Mouse (Mus musculus): ENCODE data around the gene Nkx2-1. TPM values are rescaled to one million over a fixed set of nuclear protein-coding genes. Genes with fewer than 3 reads are reported as not detected.
"Not testable (repeated sequence)": the region's sequence is repeated elsewhere in the genome, so short reads cannot be mapped to it uniquely, and the experiment has no call there.

The Nkx2-1 gene
- polyA plus RNA-seq, 1 experiment from 2014 or later = 0.11 TPM

GRCm38 (mm10) chr12:56528034-56528570 lies 8.6 kb downstream of the Nkx2-1 start:
- Histone ChIP-seq H3K9ac (ENCODE audit: low read depth, low read length) (no peak overlapping the region), H3K4me3 (ENCODE audit: low read depth, low read length) (no peak overlapping the region), H3K27me3 (ENCODE audit: control insufficient read depth, insufficient read depth, low read length) (peaks cover 91% of the 10 kb centered on the region), H3K9me3 (ENCODE audit: control insufficient read depth, low read length) (no peaks in the 10 kb centered on the region), H3K36me3 (ENCODE audit: control insufficient read depth, insufficient read depth, low read length) (no peaks in the 10 kb centered on the region), H3K27ac (ENCODE audit: low read depth, low read length) (no peak overlapping the region), H3K4me2 (replicated peaks; ENCODE audit: low read depth, low read length) (no peak overlapping the region), H3K4me1 (replicated peaks; ENCODE audit: control insufficient read depth, insufficient read depth, low read length) (no peaks in the 10 kb centered on the region)
- ATAC-seq (ENCODE audit: low FRiP score) (no peak), DNase-seq (ENCODE audit: low spot score) (peak; percentile 34)
- 3% methylated on average over 8 of the region's 8 CpGs for WGBS

GRCm38 (mm10) chr12:56527071-56527470 lies 9.6 kb downstream of the Nkx2-1 start:
- no peaks in the 10 kb centered on the region for H3K4me1 ChIP-seq (replicated peaks; ENCODE audit: control insufficient read depth, insufficient read depth, low read length)
- H3K9me3 ChIP-seq (ENCODE audit: control insufficient read depth, low read length) = no peaks in the 10 kb centered on the region
- 16% methylated on average over 4 of the region's 4 CpGs for WGBS
- H3K4me2 ChIP-seq (replicated peaks; ENCODE audit: low read depth, low read length) = no peak overlapping the region
- no peak for ATAC-seq (ENCODE audit: low FRiP score)
- peaks cover 93% of the 10 kb centered on the region for H3K27me3 ChIP-seq (ENCODE audit: control insufficient read depth, insufficient read depth, low read length)
- H3K36me3 ChIP-seq (ENCODE audit: control insufficient read depth, insufficient read depth, low read length) = no peaks in the 10 kb centered on the region
- no peak overlapping the region for H3K9ac ChIP-seq (ENCODE audit: low read depth, low read length)
- H3K27ac ChIP-seq (ENCODE audit: low read depth, low read length) = no peak overlapping the region
- DNase-seq (ENCODE audit: low spot score) = no peak
- H3K4me3 ChIP-seq (ENCODE audit: low read depth, low read length) = no peak overlapping the region

GRCm38 (mm10) chr12:56525219-56525797 lies 11.4 kb downstream of the Nkx2-1 start:
- ATAC-seq (ENCODE audit: low FRiP score) = peak; percentile 66
- 8% methylated on average over 9 of the region's 16 CpGs for WGBS
- H3K27ac ChIP-seq (ENCODE audit: low read depth, low read length); H3K4me3 ChIP-seq (ENCODE audit: low read depth, low read length); H3K9ac ChIP-seq (ENCODE audit: low read depth, low read length); H3K9me3 ChIP-seq (ENCODE audit: control insufficient read depth, low read length); H3K4me2 ChIP-seq (replicated peaks; ENCODE audit: low read depth, low read length); H3K4me1 ChIP-seq (replicated peaks; ENCODE audit: control insufficient read depth, insufficient read depth, low read length); H3K36me3 ChIP-seq (ENCODE audit: control insufficient read depth, insufficient read depth, low read length): not testable (repeated sequence)
- DNase-seq (ENCODE audit: low spot score) = peak; percentile 54
- H3K27me3 ChIP-seq (ENCODE audit: control insufficient read depth, insufficient read depth, low read length) = peaks cover 90% of the 10 kb centered on the region

- DNase-seq (ENCODE audit: low spot score) = peak; percentile 46
These were observed 12.5 kb downstream of the Nkx2-1 start for GRCm38 (mm10) chr12:56524201-56524600.

GRCm38 (mm10) chr12:56522191-56522590 lies 14.5 kb downstream of the Nkx2-1 start:
- DNase-seq (ENCODE audit: low spot score) (peak; percentile 31), ATAC-seq (ENCODE audit: low FRiP score) (no peak)
- H3K27ac ChIP-seq (ENCODE audit: low read depth, low read length) = no peak overlapping the region
- no peak overlapping the region for H3K9ac ChIP-seq (ENCODE audit: low read depth, low read length)
- no peak overlapping the region for H3K4me2 ChIP-seq (replicated peaks; ENCODE audit: low read depth, low read length)
- H3K36me3 ChIP-seq (ENCODE audit: control insufficient read depth, insufficient read depth, low read length) = no peaks in the 10 kb centered on the region
- peaks cover 93% of the 10 kb centered on the region for H3K27me3 ChIP-seq (ENCODE audit: control insufficient read depth, insufficient read depth, low read length)
- H3K4me1 ChIP-seq (replicated peaks; ENCODE audit: control insufficient read depth, insufficient read depth, low read length) = no peaks in the 10 kb centered on the region; the same call in 1 of the 2 replicates
- no peaks in the 10 kb centered on the region for H3K9me3 ChIP-seq (ENCODE audit: control insufficient read depth, low read length)
- no peak overlapping the region for H3K4me3 ChIP-seq (ENCODE audit: low read depth, low read length)
- WGBS = 13% methylated on average over 4 of the region's 4 CpGs

More at GRCm38 (mm10) chr12:56524201-56524600, 12.5 kb downstream of the Nkx2-1 start:
- no peaks in the 10 kb centered on the region for H3K9me3 ChIP-seq (ENCODE audit: control insufficient read depth, low read length)
- no peak for ATAC-seq (ENCODE audit: low FRiP score)
- H3K36me3 ChIP-seq (ENCODE audit: control insufficient read depth, insufficient read depth, low read length) = no peaks in the 10 kb centered on the region
- no peak overlapping the region for H3K27ac ChIP-seq (ENCODE audit: low read depth, low read length)
- H3K4me1 ChIP-seq (replicated peaks; ENCODE audit: control insufficient read depth, insufficient read depth, low read length) = no peaks in the 10 kb centered on the region; the same call in 1 of the 2 replicates
- H3K27me3 ChIP-seq (ENCODE audit: control insufficient read depth, insufficient read depth, low read length) = peaks cover 91% of the 10 kb centered on the region
- no peak overlapping the region for H3K4me3 ChIP-seq (ENCODE audit: low read depth, low read length)
- H3K9ac ChIP-seq (ENCODE audit: low read depth, low read length) = no peak overlapping the region
- H3K4me2 ChIP-seq (replicated peaks; ENCODE audit: low read depth, low read length) = no peak overlapping the region
- WGBS = 5% methylated on average over 14 of the region's 14 CpGs

- H3K4me3 ChIP-seq (ENCODE audit: low read depth, low read length) = peak overlapping the region; percentile 8; the same call in 1 of the 2 replicates
- ATAC-seq (ENCODE audit: low FRiP score) = peak; percentile 56; the same call in 1 of the 2 replicates
- under 1% methylated on average over 33 of the region's 33 CpGs for WGBS
These were observed 15.4 kb downstream of the Nkx2-1 start for GRCm38 (mm10) chr12:56521106-56521840.

GRCm38 (mm10) chr12:56520396-56521105 lies 16.2 kb downstream of the Nkx2-1 start:
- under 1% methylated on average over 22 of the region's 22 CpGs for WGBS
- no peak overlapping the region for H3K4me2 ChIP-seq (replicated peaks; ENCODE audit: low read depth, low read length)

More at GRCm38 (mm10) chr12:56521106-56521840, 15.4 kb downstream of the Nkx2-1 start:
- H3K4me2 ChIP-seq (replicated peaks; ENCODE audit: low read depth, low read length) = no peak overlapping the region
- H3K9ac ChIP-seq (ENCODE audit: low read depth, low read length) = no peak overlapping the region
- H3K36me3 ChIP-seq (ENCODE audit: control insufficient read depth, insufficient read depth, low read length) = no peaks in the 10 kb centered on the region
- no peaks in the 10 kb centered on the region for H3K9me3 ChIP-seq (ENCODE audit: control insufficient read depth, low read length)
- no peak overlapping the region for H3K27ac ChIP-seq (ENCODE audit: low read depth, low read length)
- peak; percentile 51 for DNase-seq (ENCODE audit: low spot score)
- H3K4me1 ChIP-seq (replicated peaks; ENCODE audit: control insufficient read depth, insufficient read depth, low read length) = no peaks in the 10 kb centered on the region; the same call in 1 of the 2 replicates
- peaks cover 89% of the 10 kb centered on the region for H3K27me3 ChIP-seq (ENCODE audit: control insufficient read depth, insufficient read depth, low read length)

GRCm38 (mm10) chr12:56519738-56520191 lies 16.9 kb downstream of the Nkx2-1 start:
- Histone ChIP-seq H3K4me3 (ENCODE audit: low read depth, low read length) (0 out of 2 replicates have a peak overlapping the region, but pooled peaks have one; percentile 6), H3K36me3 (ENCODE audit: control insufficient read depth, insufficient read depth, low read length) (no peaks in the 10 kb centered on the region), H3K27me3 (ENCODE audit: control insufficient read depth, insufficient read depth, low read length) (peaks cover 86% of the 10 kb centered on the region), H3K4me2 (replicated peaks; ENCODE audit: low read depth, low read length) (no peak overlapping the region), H3K4me1 (replicated peaks; ENCODE audit: control insufficient read depth, insufficient read depth, low read length) (no peaks in the 10 kb centered on the region; the same call in 1 of the 2 replicates), H3K9me3 (ENCODE audit: control insufficient read depth, low read length) (no peaks in the 10 kb centered on the region), H3K27ac (ENCODE audit: low read depth, low read length) (no peak overlapping the region), H3K9ac (ENCODE audit: low read depth, low read length) (no peak overlapping the region)
- peak; percentile 53 for DNase-seq (ENCODE audit: low spot score)
- under 1% methylated on average over 30 of the region's 30 CpGs for WGBS
- ATAC-seq (ENCODE audit: low FRiP score) = no peak

More at GRCm38 (mm10) chr12:56520396-56521105, 16.2 kb downstream of the Nkx2-1 start:
- Histone ChIP-seq H3K27ac (ENCODE audit: low read depth, low read length) (no peak overlapping the region), H3K27me3 (ENCODE audit: control insufficient read depth, insufficient read depth, low read length) (peaks cover 84% of the 10 kb centered on the region), H3K36me3 (ENCODE audit: control insufficient read depth, insufficient read depth, low read length) (no peaks in the 10 kb centered on the region), H3K4me1 (replicated peaks; ENCODE audit: control insufficient read depth, insufficient read depth, low read length) (no peaks in the 10 kb centered on the region; the same call in 1 of the 2 replicates), H3K9ac (ENCODE audit: low read depth, low read length) (no peak overlapping the region), H3K4me3 (ENCODE audit: low read depth, low read length) (peak overlapping the region; percentile 8; the same call in 1 of the 2 replicates), H3K9me3 (ENCODE audit: control insufficient read depth, low read length) (no peaks in the 10 kb centered on the region)
- DNase-seq (ENCODE audit: low spot score) (peak; percentile 68), ATAC-seq (ENCODE audit: low FRiP score) (no peak)
